Mouse (Mus musculus) forebrain, embryonic 14.5 days (tissue): ENCODE results near the gene Gm28038. TPM values are rescaled to one million over a fixed set of nuclear protein-coding genes. Genes with fewer than 3 reads are reported as not detected.

Experiments
- ATAC-seq: fragments of 200-750 bp; cut with Nextera tagmentation; 2 replicates; pipeline ENCODE4 v1.8.0; 2017; ENCODE audit warnings: mild to moderate bottlenecking, moderate library complexity
- DNase-seq: peaks from one replicate; pipeline ENCODE4 v3.0.0-alpha.2; 2015; ENCODE audit warnings: low spot score
- H3K27ac ChIP-seq: fragments of 300-500 bp; sonication (generic); 2 replicates; pipeline ENCODE4 v1.5.1; 2014; ENCODE audit warnings: low read depth, mild to moderate bottlenecking, control low read depth, low read length, moderate library complexity
- H3K27me3 ChIP-seq: fragments of 300-500 bp; sonication (generic); replicated peaks from 2 replicates; pipeline ENCODE4 v1.6.1; 2014; ENCODE audit warnings: low read length, control low read depth, mixed read lengths; ENCODE audit not compliant: control insufficient read depth, insufficient read depth
- H3K36me3 ChIP-seq: fragments of 300-500 bp; sonication (generic); 2 replicates; pipeline ENCODE4 v1.6.1; 2014; ENCODE audit warnings: low read length, control low read depth; ENCODE audit not compliant: control insufficient read depth, insufficient read depth
- H3K4me1 ChIP-seq: fragments of 300-500 bp; sonication (generic); 2 replicates; pipeline ENCODE4 v1.6.1; 2014; ENCODE audit warnings: antibody characterized with exemption, low read length, control low read depth; ENCODE audit not compliant: control insufficient read depth, insufficient read depth
- H3K4me2 ChIP-seq: fragments of 300-500 bp; sonication (generic); 2 replicates; pipeline ENCODE4 v1.6.1; 2014; ENCODE audit warnings: mild to moderate bottlenecking, control low read depth, low read length
- H3K4me3 ChIP-seq: fragments of 300-500 bp; sonication (generic); 2 replicates; pipeline ENCODE4 v1.5.1; 2014; ENCODE audit warnings: low read depth, low read length, control low read depth
- H3K9ac ChIP-seq: fragments of 300-500 bp; sonication (generic); 2 replicates; pipeline ENCODE4 v1.6.1; 2014; ENCODE audit warnings: mild to moderate bottlenecking, low read length, control low read depth, moderate library complexity
- H3K9me3 ChIP-seq: fragments of 300-500 bp; sonication (generic); replicated peaks from 2 replicates; pipeline ENCODE4 v1.6.1; 2016; ENCODE audit warnings: low read length, control low read depth, mixed read lengths; ENCODE audit not compliant: control insufficient read depth
- WGBS: fragments of 180-500 bp; shearing (Covaris S2); extraction: QIAGEN DNeasy Blood & Tissue Kit; methylation state at CpG from one replicate; pipeline ENCODE4 v1.1.7; 2014; 5-methylcytosine and 5-hydroxymethylcytosine counted together
- polyA plus RNA-seq: library from polyadenylated mRNA; unstranded; fragments of >200 nt; fragmentation: Nextera tagmentation; extraction: Ambion mirVana; gene quantifications from 2 replicates; pipeline ENCODE4 v1.2.1, GENCODE M21; 2014

Gm28038 gene
- polyA plus RNA-seq, 1 experiment from 2014 or later: not detected

- Histone ChIP-seq H3K27ac (no peak overlapping the region), H3K4me3 (no peak overlapping the region), H3K4me2 (no peak overlapping the region), H3K9me3 (no peaks in the 10 kb centered on the region), H3K36me3 (peaks cover 83% of the 10 kb centered on the region), H3K27me3 (no peaks in the 10 kb centered on the region), H3K9ac (no peak overlapping the region), H3K4me1 (no peaks in the 10 kb centered on the region)
- WGBS: 83% methylated on average over 3 of the region's 3 CpGs
- DNase-seq (no peak), ATAC-seq (no peak)
Observed at GRCm38 (mm10) chr2:30252521-30252920, 28.3 kb upstream of the Gm28038 start.

DNA sequence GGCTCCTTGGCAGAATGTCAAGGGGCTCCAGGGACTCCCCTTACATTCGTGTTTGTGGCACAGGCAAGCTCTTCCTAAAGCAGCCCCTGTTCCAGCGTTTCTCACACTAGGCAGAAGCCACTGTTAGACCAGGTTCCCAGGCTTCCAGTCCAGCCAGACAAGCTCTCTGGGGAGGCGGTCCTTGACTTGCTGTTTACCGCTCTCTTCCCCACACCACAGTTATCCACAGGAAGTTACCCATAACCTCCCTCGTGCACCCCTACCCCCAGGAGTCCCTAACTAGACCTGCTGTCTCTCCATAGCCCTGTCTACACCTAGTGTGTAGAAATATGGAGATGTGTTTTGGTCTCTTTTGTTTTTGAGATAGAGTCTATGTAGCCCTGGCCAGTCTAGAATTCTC, 27.0 kb upstream of the Gm28038 start:
- Histone ChIP-seq H3K36me3 (peaks cover 84% of the 10 kb centered on the region), H3K4me2 (no peak overlapping the region), H3K27me3 (no peaks in the 10 kb centered on the region), H3K4me3 (no peak overlapping the region), H3K9me3 (no peaks in the 10 kb centered on the region), H3K4me1 (no peaks in the 10 kb centered on the region), H3K9ac (no peak overlapping the region), H3K27ac (no peak overlapping the region)
- DNase-seq (no peak), ATAC-seq (no peak)
- 86% methylated on average over 5 of the region's 5 CpGs for WGBS

DNA sequence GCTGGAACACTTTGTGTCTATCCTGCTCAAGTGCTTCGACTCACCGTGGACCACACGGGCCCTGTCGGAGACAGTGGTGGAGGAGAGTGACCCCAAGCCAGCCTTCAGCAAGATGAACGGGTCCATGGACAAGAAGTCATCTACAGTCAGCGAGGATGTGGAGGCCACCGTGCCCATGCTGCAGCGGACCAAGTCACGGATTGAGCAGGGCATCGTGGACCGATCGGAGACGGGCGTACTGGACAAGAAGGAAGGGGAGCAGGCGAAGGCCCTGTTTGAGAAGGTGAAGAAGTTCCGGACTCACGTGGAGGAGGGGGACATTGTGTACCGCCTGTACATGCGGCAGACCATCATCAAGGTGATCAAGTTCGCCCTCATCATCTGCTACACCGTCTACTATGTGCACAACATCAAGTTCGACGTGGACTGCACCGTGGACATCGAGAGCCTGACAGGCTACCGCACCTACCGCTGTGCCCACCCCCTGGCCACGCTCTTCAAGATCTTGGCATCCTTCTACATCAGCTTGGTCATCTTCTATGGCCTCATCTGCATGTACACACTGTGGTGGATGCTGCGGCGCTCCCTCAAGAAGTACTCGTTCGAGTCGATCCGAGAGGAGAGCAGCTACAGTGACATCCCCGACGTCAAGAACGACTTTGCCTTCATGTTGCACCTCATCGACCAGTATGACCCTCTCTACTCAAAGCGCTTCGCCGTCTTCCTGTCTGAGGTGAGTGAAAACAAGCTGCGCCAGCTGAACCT, 25.0 kb upstream of the Gm28038 start:
- Histone ChIP-seq H3K4me2 (no peak overlapping the region), H3K9me3 (no peaks in the 10 kb centered on the region), H3K4me3 (no peak overlapping the region), H3K27ac (no peak overlapping the region), H3K9ac (no peak overlapping the region), H3K27me3 (no peaks in the 10 kb centered on the region), H3K4me1 (no peaks in the 10 kb centered on the region), H3K36me3 (peaks cover 84% of the 10 kb centered on the region)
- ATAC-seq: no peak
- 97% methylated on average over 42 of the region's 42 CpGs for WGBS
- DNase-seq: no peak

DNA sequence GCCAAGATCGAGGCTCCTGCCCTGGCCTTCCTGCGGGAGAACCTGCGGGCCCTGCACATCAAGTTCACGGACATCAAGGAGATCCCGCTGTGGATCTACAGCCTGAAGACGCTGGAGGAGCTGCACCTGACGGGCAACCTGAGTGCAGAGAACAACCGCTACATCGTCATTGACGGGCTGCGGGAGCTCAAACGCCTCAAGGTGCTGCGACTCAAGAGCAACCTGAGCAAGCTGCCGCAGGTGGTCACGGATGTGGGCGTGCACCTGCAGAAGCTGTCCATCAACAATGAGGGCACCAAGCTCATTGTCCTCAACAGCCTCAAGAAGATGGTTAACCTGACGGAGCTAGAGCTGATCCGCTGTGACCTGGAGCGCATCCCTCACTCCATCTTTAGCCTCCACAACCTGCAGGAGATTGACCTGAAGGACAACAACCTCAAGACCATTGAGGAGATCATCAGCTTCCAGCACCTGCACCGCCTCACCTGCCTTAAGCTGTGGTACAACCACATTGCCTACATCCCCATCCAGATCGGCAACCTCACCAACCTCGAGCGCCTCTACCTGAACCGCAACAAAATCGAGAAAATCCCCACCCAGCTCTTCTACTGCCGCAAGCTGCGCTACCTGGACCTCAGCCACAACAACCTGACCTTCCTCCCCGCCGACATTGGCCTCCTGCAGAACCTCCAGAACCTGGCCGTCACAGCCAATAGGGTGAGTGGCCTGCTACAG, 24.1 kb upstream of the Gm28038 start:
- ATAC-seq: no peak
- 96% methylated on average over 30 of the region's 30 CpGs for WGBS

GRCm38 (mm10) chr2:30257699-30258460, 23.0 kb upstream of the Gm28038 start:
- WGBS: 89% methylated on average over 7 of the region's 7 CpGs

More for the DNA sequence above, 24.1 kb upstream of the Gm28038 start:
- Histone ChIP-seq H3K4me2 (no peak overlapping the region), H3K4me1 (no peaks in the 10 kb centered on the region), H3K27ac (no peak overlapping the region), H3K4me3 (no peak overlapping the region), H3K27me3 (no peaks in the 10 kb centered on the region), H3K9me3 (no peaks in the 10 kb centered on the region), H3K36me3 (peaks cover 88% of the 10 kb centered on the region), H3K9ac (no peak overlapping the region)
- DNase-seq: no peak

GRCm38 (mm10) chr2:30258600-30258999, 22.2 kb upstream of the Gm28038 start:
- Histone ChIP-seq H3K36me3 (peaks cover 94% of the 10 kb centered on the region), H3K4me1 (peaks cover 7% of the 10 kb centered on the region; the same call in 1 of the 2 replicates), H3K9me3 (no peaks in the 10 kb centered on the region), H3K4me2 (no peak overlapping the region), H3K27ac (no peak overlapping the region), H3K27me3 (no peaks in the 10 kb centered on the region), H3K4me3 (no peak overlapping the region), H3K9ac (no peak overlapping the region)
- ATAC-seq: no peak
- 96% methylated on average over 4 of the region's 4 CpGs for WGBS
- no peak for DNase-seq

More at GRCm38 (mm10) chr2:30257699-30258460, 23.0 kb upstream of the Gm28038 start:
- no peak overlapping the region for H3K4me3 ChIP-seq
- no peaks in the 10 kb centered on the region for H3K9me3 ChIP-seq
- ATAC-seq (no peak), DNase-seq (no peak)
- H3K4me2 ChIP-seq: no peak overlapping the region
- no peak overlapping the region for H3K9ac ChIP-seq
- peaks cover 3% of the 10 kb centered on the region; the same call in 1 of the 2 replicates for H3K4me1 ChIP-seq
- H3K36me3 ChIP-seq: peaks cover 94% of the 10 kb centered on the region
- H3K27me3 ChIP-seq: no peaks in the 10 kb centered on the region
- H3K27ac ChIP-seq: no peak overlapping the region

DNA sequence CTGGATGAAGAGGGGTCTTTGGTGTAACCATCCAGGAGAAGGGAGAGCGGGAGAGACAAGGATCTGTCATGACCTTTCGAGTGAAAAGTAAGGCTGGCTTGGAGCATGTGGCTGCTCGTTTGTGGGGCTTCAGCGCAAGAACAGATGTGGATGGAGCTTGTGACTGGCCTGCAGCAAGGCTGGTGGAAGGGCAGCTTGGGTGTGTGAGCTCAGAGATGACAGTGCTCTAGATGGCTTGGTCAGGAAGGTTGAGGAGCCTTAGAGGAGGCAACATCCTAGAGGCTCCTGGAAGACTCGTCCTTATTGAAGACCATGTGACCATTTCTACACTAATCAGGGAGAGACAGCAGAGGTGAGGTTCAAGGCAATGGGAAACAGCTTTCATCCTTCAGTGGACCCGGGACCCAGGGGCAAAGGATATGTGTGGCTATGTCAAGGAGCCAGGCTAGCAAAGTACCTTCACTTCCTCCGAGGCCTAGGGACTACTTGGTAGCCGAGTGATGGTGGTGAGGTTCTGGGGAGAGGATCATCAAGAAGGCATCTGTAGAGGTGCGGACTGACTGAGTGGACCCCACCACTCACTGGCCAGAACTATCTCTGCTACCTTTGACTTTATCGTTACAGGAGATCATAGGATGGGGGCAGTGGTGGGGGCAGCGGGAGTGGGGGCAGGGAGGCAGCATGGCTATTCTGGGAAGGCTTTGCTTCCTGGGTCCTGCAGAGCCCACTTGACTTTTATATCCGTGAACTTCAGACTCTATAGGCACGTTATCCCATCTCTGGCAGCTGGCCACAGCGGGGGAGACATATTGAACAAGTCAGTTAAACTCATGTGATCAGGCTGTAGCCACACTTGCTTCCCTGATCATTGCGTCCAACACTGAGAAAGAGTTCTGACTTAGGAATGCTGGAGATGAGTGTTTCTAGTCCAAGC, 21.4 kb upstream of the Gm28038 start:
- Histone ChIP-seq H3K27ac (no peak overlapping the region), H3K4me2 (no peak overlapping the region), H3K9ac (no peak overlapping the region), H3K9me3 (no peaks in the 10 kb centered on the region), H3K4me1 (peaks cover 7% of the 10 kb centered on the region; the same call in 1 of the 2 replicates), H3K36me3 (peaks cover 96% of the 10 kb centered on the region), H3K27me3 (no peaks in the 10 kb centered on the region), H3K4me3 (no peak overlapping the region)
- 91% methylated on average over 15 of the region's 15 CpGs for WGBS
- ATAC-seq (no peak), DNase-seq (no peak)
